Comparison of ENCODE assay signal across 18 mouse cellular contexts in the genomic region with DNA sequence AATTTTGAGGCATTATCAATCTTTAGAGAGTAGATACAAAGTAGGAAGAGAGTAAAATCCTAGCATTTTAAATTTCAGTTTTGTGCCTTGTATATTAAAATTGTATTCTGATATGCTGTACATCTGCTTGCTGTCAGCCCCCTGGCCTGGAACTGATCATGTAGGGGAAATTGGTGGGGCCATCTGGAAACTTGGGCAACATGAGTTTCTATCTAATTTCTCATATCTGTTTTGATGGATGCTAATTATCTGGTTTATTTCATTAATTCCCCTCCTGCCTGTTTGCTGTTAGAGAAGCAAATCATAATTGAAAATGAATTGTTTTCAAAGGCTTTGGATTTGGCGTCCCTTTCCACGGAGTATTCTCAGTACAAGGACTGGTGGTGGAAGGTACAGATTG.
"Had no signal": no experiment of that assay in that cellular context is flagged by ENCODE, and none has a peak within 500 bp of the region (broad histone marks: within the 10 kb centered on the region; RNA-seq: fewer than 3 reads in every experiment).

No protein-coding gene starts in this region.

- H3K27me3 ChIP-seq: kidney, embryonic 15.5 days; limb, embryonic 15.5 days; liver, embryonic 12.5 days; neural tube, embryonic 12.5 days; stomach, embryonic 15.5 days had no signal

- H3K4me3 ChIP-seq: kidney, embryonic 15.5 days; limb, embryonic 15.5 days; liver, embryonic 12.5 days; midbrain, embryonic 10.5 days; myocyte; neural tube, embryonic 12.5 days; stomach, embryonic 15.5 days had no signal

- H3K9me3 ChIP-seq: kidney, embryonic 15.5 days; limb, embryonic 15.5 days; liver, embryonic 12.5 days; midbrain, embryonic 10.5 days; neural tube, embryonic 12.5 days; stomach, embryonic 15.5 days had no signal

- H3K27ac ChIP-seq: kidney, embryonic 15.5 days; limb, embryonic 15.5 days; liver, embryonic 12.5 days; midbrain, embryonic 10.5 days; neural tube, embryonic 12.5 days; stomach, embryonic 15.5 days had no signal

- H3K36me3 ChIP-seq: limb, embryonic 15.5 days; liver, embryonic 12.5 days had no signal

- H3K4me1 ChIP-seq: kidney, embryonic 15.5 days; limb, embryonic 15.5 days; liver, embryonic 12.5 days; midbrain, embryonic 10.5 days; stomach, embryonic 15.5 days had no signal

- H3K4me2 ChIP-seq: kidney, embryonic 15.5 days; limb, embryonic 15.5 days; liver, embryonic 12.5 days; lung, embryonic 14.5 days; neural tube, embryonic 12.5 days; stomach, embryonic 15.5 days had no signal

- DNase-seq: kidney, postnatal 14 days; layer of hippocampus, postnatal 36 days; lung, embryonic 14.5 days; lung, postnatal 10 days; lung, postnatal 4 days; midbrain, embryonic 14.5 days; retina, postnatal 1 day; right cerebral cortex, postnatal 4 days; spleen, adult 18-20 months; thymus, adult 18-20 months; thymus, postnatal 14 days had no signal

- H3K9ac ChIP-seq: kidney, embryonic 15.5 days; limb, embryonic 15.5 days; liver, embryonic 12.5 days; lung, embryonic 14.5 days; neural tube, embryonic 12.5 days; stomach, embryonic 15.5 days had no signal

- ATAC-seq: liver, embryonic 12.5 days had no signal
